Mouse (Mus musculus) lung, postnatal 0 days (tissue): Measurements from ENCODE around the gene Gm20807. TPM values are rescaled to one million over a fixed set of nuclear protein-coding genes. Genes with fewer than 3 reads are reported as not detected.
"Not testable (repeated sequence)": the region's sequence is repeated elsewhere in the genome, so short reads cannot be mapped to it uniquely, and the experiment has no call there.

ENCODE experiments used
- ATAC-seq: fragments of 200-750 bp; cut with Nextera tagmentation; 2 replicates; pipeline ENCODE4 v1.8.0; 2017; ENCODE audit warnings: moderate library complexity
- DNase-seq: peaks from one replicate; pipeline ENCODE4 v3.0.0-alpha.2; 2016; ENCODE audit warnings: low spot score
- H3K27ac ChIP-seq: fragments of 300-500 bp; sonication (generic); 2 replicates; pipeline ENCODE4 v1.5.1; 2014; ENCODE audit warnings: antibody characterized with exemption, mild to moderate bottlenecking, low read length, mixed read lengths
- H3K27me3 ChIP-seq: fragments of 300-500 bp; sonication (generic); replicated peaks from 2 replicates; pipeline ENCODE4 v1.6.1; 2014; ENCODE audit warnings: low read length, mixed read lengths; ENCODE audit not compliant: insufficient read depth
- H3K36me3 ChIP-seq: fragments of 300-500 bp; sonication (generic); 2 replicates; pipeline ENCODE4 v1.6.1; 2014; ENCODE audit warnings: low read length, mixed read lengths; ENCODE audit not compliant: insufficient read depth
- H3K4me1 ChIP-seq: fragments of 300-500 bp; sonication (generic); 2 replicates; pipeline ENCODE4 v1.6.1; 2014; ENCODE audit warnings: antibody characterized with exemption, low read depth, low read length, mixed read lengths; ENCODE audit not compliant: insufficient read depth
- H3K4me2 ChIP-seq: fragments of 300-500 bp; sonication (generic); replicated peaks from 2 replicates; pipeline ENCODE4 v1.6.1; 2014; ENCODE audit warnings: low read depth, mild to moderate bottlenecking, low read length, moderate library complexity, mixed read lengths
- H3K4me3 ChIP-seq: fragments of 300-500 bp; sonication (generic); 2 replicates; pipeline ENCODE4 v1.5.1; 2014; ENCODE audit warnings: low read depth, low read length
- H3K9ac ChIP-seq: fragments of 300-500 bp; sonication (generic); replicated peaks from 2 replicates; pipeline ENCODE4 v1.6.1; 2014; ENCODE audit warnings: low read depth, mild to moderate bottlenecking
- H3K9me3 ChIP-seq: fragments of 300-500 bp; sonication (generic); 2 replicates; pipeline ENCODE4 v1.6.1; 2016; ENCODE audit warnings: low read length, mixed read lengths
- polyA plus RNA-seq: library from polyadenylated mRNA; unstranded; fragments of >200 nt; fragmentation: Nextera tagmentation; extraction: Ambion mirVana; gene quantifications from 2 replicates; pipeline ENCODE4 v1.2.1, GENCODE M21; 2015

Gm20807 gene
- polyA plus RNA-seq: not detected in 2 replicates

- H3K27me3 ChIP-seq, DNase-seq, H3K9me3 ChIP-seq, H3K4me1 ChIP-seq, ATAC-seq, H3K4me3 ChIP-seq, H3K36me3 ChIP-seq, H3K9ac ChIP-seq, H3K4me2 ChIP-seq, H3K27ac ChIP-seq: not testable (repeated sequence)
These were observed at the start of gene Gm20807 for GRCm38 (mm10) chrY:13042591-13042990. Gene Gm20807, plus strand, starts transcription at chrY:13042891.

Other genes starting within 250 kb of the Gm20807 start
- not detected in 2 replicates for gene Gm21891, start 90.6 kb downstream of the Gm20807 start, polyA plus RNA-seq
- not detected in 2 replicates for gene Gm21425, start 119.1 kb downstream of the Gm20807 start, polyA plus RNA-seq
- gene Gm21828, start 181.0 kb downstream of the Gm20807 start, polyA plus RNA-seq: not detected in 2 replicates
- gene Gm21440, start 209.5 kb downstream of the Gm20807 start, polyA plus RNA-seq: not detected in 2 replicates
- not detected in 2 replicates for gene Gm21454, start 209.6 kb downstream of the Gm20807 start, polyA plus RNA-seq